Mouse (Mus musculus): ENCODE data around the gene Dhx58. TPM values are rescaled to one million over a fixed set of nuclear protein-coding genes. Genes with fewer than 3 reads are reported as not detected.

Gene Dhx58
- polyA plus RNA-seq, 1 experiment from 2014 or later = 3.3 TPM

GRCm38 (mm10) chr11:100719893-100720292, 15.8 kb upstream of the Dhx58 start:
- TF ChIP-seq EP300 (IDR thresholded peaks at IDR 0.05) = no peak
- TF ChIP-seq CTCF (IDR thresholded peaks at IDR 0.05) = no peak
- DNase-seq (ENCODE audit: low spot score) (no peak), ATAC-seq (0 out of 2 replicates have a peak, but pooled peaks have one; percentile 16)
- no peaks in the 10 kb centered on the region for H3K27me3 ChIP-seq (replicated peaks; ENCODE audit: insufficient read depth, low read length)
- H3K4me1 ChIP-seq (ENCODE audit: insufficient read depth, low read depth, low read length) = peaks cover 30% of the 10 kb centered on the region
- peaks cover 38% of the 10 kb centered on the region for H3K36me3 ChIP-seq (ENCODE audit: insufficient read depth, low read length)
- no peaks in the 10 kb centered on the region for H3K9me3 ChIP-seq (ENCODE audit: low read length)
- no peak overlapping the region for H3K9ac ChIP-seq (replicated peaks; ENCODE audit: low read depth)
- no peak overlapping the region for H3K4me2 ChIP-seq (replicated peaks; ENCODE audit: low read depth, low read length)
- 65% methylated on average over 11 of the region's 11 CpGs for WGBS
- no peak overlapping the region for H3K4me3 ChIP-seq (ENCODE audit: low read depth, low read length)
- peak overlapping the region; percentile 51; the same call in 1 of the 2 replicates for H3K27ac ChIP-seq (ENCODE audit: low read length)

GRCm38 (mm10) chr11:100719312-100719711, 15.2 kb upstream of the Dhx58 start:
- no peak overlapping the region for H3K9ac ChIP-seq (replicated peaks; ENCODE audit: low read depth)
- no peaks in the 10 kb centered on the region for H3K27me3 ChIP-seq (replicated peaks; ENCODE audit: insufficient read depth, low read length)
- no peaks in the 10 kb centered on the region for H3K9me3 ChIP-seq (ENCODE audit: low read length)
- no peak overlapping the region for H3K4me2 ChIP-seq (replicated peaks; ENCODE audit: low read depth, low read length)
- 63% methylated on average over 3 of the region's 3 CpGs for WGBS
- no peak for DNase-seq (ENCODE audit: low spot score)
- peaks cover 27% of the 10 kb centered on the region; the same call in 1 of the 2 replicates for H3K4me1 ChIP-seq (ENCODE audit: insufficient read depth, low read depth, low read length)
- H3K27ac ChIP-seq (ENCODE audit: low read length) = no peak overlapping the region
- H3K36me3 ChIP-seq (ENCODE audit: insufficient read depth, low read length) = peaks cover 40% of the 10 kb centered on the region
- no peak for ATAC-seq
- TF ChIP-seq CTCF (IDR thresholded peaks at IDR 0.05) = no peak
- TF ChIP-seq EP300 (IDR thresholded peaks at IDR 0.05) = no peak
- no peak overlapping the region for H3K4me3 ChIP-seq (ENCODE audit: low read depth, low read length)

- H3K9ac ChIP-seq (replicated peaks; ENCODE audit: low read depth) = no peak overlapping the region
- H3K4me3 ChIP-seq (ENCODE audit: low read depth, low read length) = no peak overlapping the region
- ATAC-seq = no peak
- no peak overlapping the region for H3K4me2 ChIP-seq (replicated peaks; ENCODE audit: low read depth, low read length)
- H3K27me3 ChIP-seq (replicated peaks; ENCODE audit: insufficient read depth, low read length) = no peaks in the 10 kb centered on the region
- H3K9me3 ChIP-seq (ENCODE audit: low read length) = no peaks in the 10 kb centered on the region
- no peak overlapping the region for H3K27ac ChIP-seq (ENCODE audit: low read length)
- no peak for DNase-seq (ENCODE audit: low spot score)
- peaks cover 29% of the 10 kb centered on the region; the same call in 1 of the 2 replicates for H3K4me1 ChIP-seq (ENCODE audit: insufficient read depth, low read depth, low read length)
- H3K36me3 ChIP-seq (ENCODE audit: insufficient read depth, low read length) = peaks cover 40% of the 10 kb centered on the region
- WGBS = 90% methylated on average over 4 of the region's 4 CpGs
- TF ChIP-seq CTCF (IDR thresholded peaks at IDR 0.05) (no peak), EP300 (IDR thresholded peaks at IDR 0.05) (no peak)
Observed at GRCm38 (mm10) chr11:100718866-100719265, 14.8 kb upstream of the Dhx58 start.

- 91% methylated on average over 7 of the region's 7 CpGs for WGBS
- ATAC-seq (no peak), DNase-seq (ENCODE audit: low spot score) (no peak)
- Histone ChIP-seq H3K27ac (ENCODE audit: low read length) (no peak overlapping the region), H3K9me3 (ENCODE audit: low read length) (no peaks in the 10 kb centered on the region), H3K36me3 (ENCODE audit: insufficient read depth, low read length) (peaks cover 40% of the 10 kb centered on the region), H3K4me2 (replicated peaks; ENCODE audit: low read depth, low read length) (no peak overlapping the region), H3K9ac (replicated peaks; ENCODE audit: low read depth) (no peak overlapping the region), H3K4me1 (ENCODE audit: insufficient read depth, low read depth, low read length) (peaks cover 33% of the 10 kb centered on the region; the same call in 1 of the 2 replicates), H3K27me3 (replicated peaks; ENCODE audit: insufficient read depth, low read length) (no peaks in the 10 kb centered on the region), H3K4me3 (ENCODE audit: low read depth, low read length) (no peak overlapping the region)
- TF ChIP-seq EP300 (IDR thresholded peaks at IDR 0.05) (no peak), CTCF (IDR thresholded peaks at IDR 0.05) (no peak)
Observed at GRCm38 (mm10) chr11:100718462-100718861, 14.4 kb upstream of the Dhx58 start.

- Histone ChIP-seq H3K4me2 (replicated peaks; ENCODE audit: low read depth, low read length) (no peak overlapping the region), H3K27me3 (replicated peaks; ENCODE audit: insufficient read depth, low read length) (no peaks in the 10 kb centered on the region), H3K4me3 (ENCODE audit: low read depth, low read length) (no peak overlapping the region), H3K4me1 (ENCODE audit: insufficient read depth, low read depth, low read length) (peaks cover 32% of the 10 kb centered on the region; the same call in 1 of the 2 replicates), H3K9ac (replicated peaks; ENCODE audit: low read depth) (no peak overlapping the region), H3K9me3 (ENCODE audit: low read length) (no peaks in the 10 kb centered on the region), H3K36me3 (ENCODE audit: insufficient read depth, low read length) (peaks cover 40% of the 10 kb centered on the region), H3K27ac (ENCODE audit: low read length) (no peak overlapping the region)
- 70% methylated on average over 3 of the region's 3 CpGs for WGBS
- no peak for DNase-seq (ENCODE audit: low spot score)
- no peak for TF ChIP-seq EP300 (IDR thresholded peaks at IDR 0.05)
- no peak for TF ChIP-seq CTCF (IDR thresholded peaks at IDR 0.05)
- no peak for ATAC-seq
Observed at GRCm38 (mm10) chr11:100716649-100717048, 12.6 kb upstream of the Dhx58 start.

- ATAC-seq (no peak), DNase-seq (ENCODE audit: low spot score) (no peak)
- no peaks in the 10 kb centered on the region for H3K9me3 ChIP-seq (ENCODE audit: low read length)
- 89% methylated on average over 6 of the region's 6 CpGs for WGBS
- peaks cover 40% of the 10 kb centered on the region for H3K36me3 ChIP-seq (ENCODE audit: insufficient read depth, low read length)
- H3K27ac ChIP-seq (ENCODE audit: low read length) = no peak overlapping the region
- H3K9ac ChIP-seq (replicated peaks; ENCODE audit: low read depth) = no peak overlapping the region
- peaks cover 22% of the 10 kb centered on the region; the same call in 1 of the 2 replicates for H3K4me1 ChIP-seq (ENCODE audit: insufficient read depth, low read depth, low read length)
- no peak overlapping the region for H3K4me3 ChIP-seq (ENCODE audit: low read depth, low read length)
- TF ChIP-seq CTCF (IDR thresholded peaks at IDR 0.05) = no peak
- no peak for TF ChIP-seq EP300 (IDR thresholded peaks at IDR 0.05)
- H3K27me3 ChIP-seq (replicated peaks; ENCODE audit: insufficient read depth, low read length) = no peaks in the 10 kb centered on the region
- no peak overlapping the region for H3K4me2 ChIP-seq (replicated peaks; ENCODE audit: low read depth, low read length)
Observed at GRCm38 (mm10) chr11:100714948-100715347, 10.9 kb upstream of the Dhx58 start.

GRCm38 (mm10) chr11:100714534-100714915, 10.5 kb upstream of the Dhx58 start:
- peaks cover 18% of the 10 kb centered on the region; the same call in 1 of the 2 replicates for H3K4me1 ChIP-seq (ENCODE audit: insufficient read depth, low read depth, low read length)
- H3K9me3 ChIP-seq (ENCODE audit: low read length) = no peaks in the 10 kb centered on the region
- peak; percentile 59 for ATAC-seq
- H3K4me3 ChIP-seq (ENCODE audit: low read depth, low read length) = no peak overlapping the region
- H3K4me2 ChIP-seq (replicated peaks; ENCODE audit: low read depth, low read length) = peak overlapping the region; percentile 62
- no peaks in the 10 kb centered on the region for H3K27me3 ChIP-seq (replicated peaks; ENCODE audit: insufficient read depth, low read length)
- peaks cover 40% of the 10 kb centered on the region for H3K36me3 ChIP-seq (ENCODE audit: insufficient read depth, low read length)
- TF ChIP-seq EP300 (IDR thresholded peaks at IDR 0.05) (no peak), CTCF (IDR thresholded peaks at IDR 0.05) (peak; percentile 93)
- H3K9ac ChIP-seq (replicated peaks; ENCODE audit: low read depth) = no peak overlapping the region
- 48% methylated on average over 6 of the region's 6 CpGs for WGBS
- peak; percentile 87 for DNase-seq (ENCODE audit: low spot score)
- H3K27ac ChIP-seq (ENCODE audit: low read length) = peak overlapping the region; percentile 62; the same call in 1 of the 2 replicates
